Mouse (Mus musculus) forebrain, postnatal 0 days (tissue): ENCODE measurements at regions not wholly inside any gene's neighbourhood (a gene's known extent, or its start where the extent isn't known, plus 50 kb on each side); places are given as distances from the start of the nearest gene placed in this dataset.

Experiments used
- ATAC-seq: fragments of 200-750 bp; cut with Nextera tagmentation; 2 replicates; pipeline ENCODE4 v1.8.0; 2017; ENCODE audit warnings: mild to moderate bottlenecking, moderate library complexity
- DNase-seq: peaks from one replicate; pipeline ENCODE4 v3.0.0-alpha.2; 2015
- H3K27ac ChIP-seq: fragments of 300-500 bp; sonication (generic); 2 replicates; pipeline ENCODE4 v1.5.1; 2014; ENCODE audit warnings: low read depth, mild to moderate bottlenecking, antibody characterized with exemption, low read length, moderate library complexity, mixed read lengths
- H3K27me3 ChIP-seq: fragments of 300-500 bp; sonication (generic); 2 replicates; pipeline ENCODE4 v1.6.1; 2014; ENCODE audit warnings: mild to moderate bottlenecking, low read length, mixed read lengths; ENCODE audit not compliant: insufficient read depth
- H3K36me3 ChIP-seq: fragments of 300-500 bp; sonication (generic); 2 replicates; pipeline ENCODE4 v1.6.1; 2014; ENCODE audit warnings: mild to moderate bottlenecking, moderate library complexity; ENCODE audit not compliant: insufficient read depth
- H3K4me1 ChIP-seq: fragments of 300-500 bp; sonication (generic); 2 replicates; pipeline ENCODE4 v1.6.1; 2014; ENCODE audit warnings: antibody characterized with exemption; ENCODE audit not compliant: insufficient read depth
- H3K4me2 ChIP-seq: fragments of 300-500 bp; sonication (generic); 2 replicates; pipeline ENCODE4 v1.6.1; 2014; ENCODE audit warnings: low read depth, mild to moderate bottlenecking, moderate library complexity
- H3K4me3 ChIP-seq: fragments of 300-500 bp; sonication (generic); 2 replicates; pipeline ENCODE4 v1.5.1; 2014; ENCODE audit warnings: low read depth, low read length, mixed read lengths
- H3K9ac ChIP-seq: fragments of 300-500 bp; sonication (generic); 2 replicates; pipeline ENCODE4 v1.6.1; 2014; ENCODE audit warnings: mild to moderate bottlenecking
- H3K9me3 ChIP-seq: fragments of 300-500 bp; sonication (generic); 2 replicates; pipeline ENCODE4 v1.6.1; 2016; ENCODE audit warnings: low read length
- CTCF ChIP-seq: sonication (generic); IDR thresholded peaks from 2 replicates; pipeline ENCODE4 v1.5.1; 2016; ENCODE audit warnings: antibody characterized with exemption, control low read depth, low read depth
- WGBS: fragments of 180-500 bp; shearing (Covaris S2); extraction: QIAGEN DNeasy Blood & Tissue Kit; methylation state at CpG from one replicate; pipeline ENCODE4 v1.1.7; 2014; 5-methylcytosine and 5-hydroxymethylcytosine counted together

GRCm38 (mm10) chr5:46578540-46579173 is 721.2 kb upstream of the Lcorl start:
- no peaks in the 10 kb centered on the region for H3K9me3 ChIP-seq
- no peaks in the 10 kb centered on the region for H3K36me3 ChIP-seq
- DNase-seq (no peak), ATAC-seq (no peak)
- no peaks in the 10 kb centered on the region for H3K27me3 ChIP-seq
- no peak overlapping the region for H3K4me3 ChIP-seq
- no peak overlapping the region for H3K9ac ChIP-seq
- no peak overlapping the region for H3K27ac ChIP-seq
- H3K4me2 ChIP-seq, result no peak overlapping the region
- H3K4me1 ChIP-seq, result no peaks in the 10 kb centered on the region
- TF ChIP-seq CTCF, result no peak

- no peak for DNase-seq
- no peaks in the 10 kb centered on the region for H3K27me3 ChIP-seq
- 55% methylated on average over 1 of the region's 1 CpGs for WGBS
- H3K4me2 ChIP-seq, result no peak overlapping the region
- H3K27ac ChIP-seq, result no peak overlapping the region
- H3K9ac ChIP-seq, result no peak overlapping the region
- no peaks in the 10 kb centered on the region for H3K4me1 ChIP-seq
- no peaks in the 10 kb centered on the region for H3K36me3 ChIP-seq
- no peak for TF ChIP-seq CTCF
- H3K9me3 ChIP-seq, result no peaks in the 10 kb centered on the region
- H3K4me3 ChIP-seq, result no peak overlapping the region
- ATAC-seq, result no peak
Observed at GRCm38 (mm10) chr5:46573869-46574268, 716.5 kb upstream of the Lcorl start.

GRCm38 (mm10) chr5:46573280-46573670 is 715.9 kb upstream of the Lcorl start:
- H3K27ac ChIP-seq, result no peak overlapping the region
- no peaks in the 10 kb centered on the region for H3K4me1 ChIP-seq
- ATAC-seq, result no peak
- H3K36me3 ChIP-seq, result no peaks in the 10 kb centered on the region
- DNase-seq, result no peak
- no peak overlapping the region for H3K4me3 ChIP-seq
- H3K27me3 ChIP-seq, result no peaks in the 10 kb centered on the region
- no peaks in the 10 kb centered on the region for H3K9me3 ChIP-seq
- no peak overlapping the region for H3K9ac ChIP-seq
- TF ChIP-seq CTCF, result no peak
- H3K4me2 ChIP-seq, result no peak overlapping the region
- WGBS, result 73% methylated on average over 7 of the region's 7 CpGs

GRCm38 (mm10) chr5:46556691-46557265 is 699.4 kb upstream of the Lcorl start:
- Histone ChIP-seq H3K9me3 (no peaks in the 10 kb centered on the region), H3K4me1 (no peaks in the 10 kb centered on the region), H3K27me3 (no peaks in the 10 kb centered on the region), H3K36me3 (no peaks in the 10 kb centered on the region), H3K4me2 (no peak overlapping the region), H3K9ac (no peak overlapping the region), H3K4me3 (no peak overlapping the region), H3K27ac (no peak overlapping the region)
- ATAC-seq, result peak; percentile 29
- peak; percentile 8 for DNase-seq
- 64% methylated on average over 3 of the region's 3 CpGs for WGBS
- TF ChIP-seq CTCF, result no peak

- no peak for ATAC-seq
- H3K4me1 ChIP-seq, result no peaks in the 10 kb centered on the region
- H3K27ac ChIP-seq, result no peak overlapping the region
- no peak overlapping the region for H3K4me2 ChIP-seq
- H3K9ac ChIP-seq, result no peak overlapping the region
- H3K36me3 ChIP-seq, result no peaks in the 10 kb centered on the region
- WGBS, result 20% methylated on average over 9 of the region's 9 CpGs
- no peak overlapping the region for H3K4me3 ChIP-seq
- no peak for DNase-seq
- TF ChIP-seq CTCF, result no peak
- no peaks in the 10 kb centered on the region for H3K9me3 ChIP-seq
- no peaks in the 10 kb centered on the region for H3K27me3 ChIP-seq
Observed at GRCm38 (mm10) chr5:46541333-46542324, 684.2 kb upstream of the Lcorl start.
